ENCODE assay signal across 12 mouse cellular contexts in the genomic region with DNA sequence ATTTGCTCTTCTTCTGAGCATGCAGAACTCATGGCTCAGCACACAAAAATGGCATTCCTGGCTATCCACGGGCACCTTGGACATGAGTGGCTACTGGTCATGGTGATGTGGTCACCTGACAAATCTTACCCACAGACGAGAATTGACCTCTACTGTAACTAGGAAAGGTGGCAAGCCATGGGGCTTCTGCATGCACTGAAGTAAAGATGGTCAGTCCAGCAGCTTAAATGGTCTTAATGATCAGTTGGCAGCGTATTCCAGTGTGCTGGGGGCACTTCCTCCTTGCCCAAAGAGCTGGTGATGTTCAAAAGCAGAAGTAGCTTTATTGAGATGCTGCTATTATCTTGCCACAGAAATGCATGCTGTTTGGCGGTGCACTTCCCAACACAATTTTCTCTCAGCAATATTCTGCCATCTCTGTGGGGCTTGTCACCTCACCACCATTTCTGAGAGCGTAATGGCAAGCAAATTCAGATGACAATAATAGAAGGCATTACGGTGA.
"Had no signal": no experiment of that assay in that cellular context is flagged by ENCODE, and none has a peak within 500 bp of the region (broad histone marks: within the 10 kb centered on the region; RNA-seq: fewer than 3 reads in every experiment).

No protein-coding gene starts in this region.

- H3K27me3 ChIP-seq: liver, embryonic 15.5 days had no signal

- H3K4me1 ChIP-seq: liver, embryonic 15.5 days had no signal

- H3K4me2 ChIP-seq: liver, embryonic 11.5 days; liver, embryonic 15.5 days; midbrain, embryonic 12.5 days had no signal

- H3K9me3 ChIP-seq: liver, embryonic 15.5 days; midbrain, embryonic 12.5 days had no signal

- DNase-seq: kidney, postnatal 36 days; left cerebral cortex, postnatal 4 days; lung, adult 2 months; lung, postnatal 36 days; right cerebral cortex, postnatal 14 days; thymus, postnatal 4 days had no signal

- H3K4me3 ChIP-seq: liver, embryonic 15.5 days; midbrain, embryonic 12.5 days had no signal

- H3K9ac ChIP-seq: liver, embryonic 15.5 days; midbrain, embryonic 12.5 days had no signal

- H3K36me3 ChIP-seq: liver, embryonic 15.5 days had no signal

- ATAC-seq: lung, postnatal 0 days; midbrain, embryonic 16.5 days had no signal

- H3K27ac ChIP-seq: liver, embryonic 15.5 days; midbrain, embryonic 12.5 days; stomach, postnatal 0 days had no signal
